Mouse (Mus musculus) ES-E14 (cell line): ENCODE measurements around the gene Bcam.

ENCODE experiments used
- ZC3H11A ChIP-seq: IDR thresholded peaks from 2 replicates; pipeline ENCODE4 v1.6.1; 2012; ENCODE audit warnings: low read depth, mild to moderate bottlenecking, inconsistent platforms, low read length, borderline replicate concordance
- ZNF384 ChIP-seq: IDR thresholded peaks from 2 replicates; pipeline ENCODE4 v1.6.1; 2012; ENCODE audit warnings: low read depth, low read length, inconsistent platforms

GRCm38 (mm10) chr7:19755851-19756786 is 14.7 kb downstream of the Bcam start:
- TF ChIP-seq ZC3H11A (no peak), ZNF384 (no peak)
